Mouse (Mus musculus): ENCODE measurements around the gene Sbk3. TPM values are rescaled to one million over a fixed set of nuclear protein-coding genes. Genes with fewer than 3 reads are reported as not detected.

Sbk3 gene
- polyA plus RNA-seq, 1 experiment: 0.02 TPM

DNA sequence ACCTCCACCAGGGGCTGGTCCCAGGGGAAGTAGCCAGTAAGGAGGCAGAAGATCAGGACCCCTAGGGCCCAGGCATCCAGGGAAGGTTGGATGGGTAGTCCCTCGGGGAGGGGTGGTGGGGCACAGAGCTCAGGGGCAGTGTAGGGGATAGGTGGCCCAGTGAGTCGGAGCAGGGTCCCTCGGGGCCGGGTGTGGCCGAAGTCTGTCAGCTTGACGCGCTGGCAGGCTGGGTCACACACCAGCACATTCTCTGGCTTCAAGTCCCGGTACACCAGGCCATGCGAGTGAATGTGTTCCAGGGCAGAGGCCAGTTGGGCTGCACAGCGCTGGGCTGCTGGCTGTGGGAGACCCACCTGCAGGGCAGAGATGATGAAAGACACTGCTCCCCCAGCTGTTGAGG, 13.6 kb downstream of the Sbk3 start:
- H3K4me3 ChIP-seq (ENCODE audit: insufficient read depth, poor library complexity, severe bottlenecking): no peak overlapping the region
- no peak for TF ChIP-seq MYOG (IDR thresholded peaks at IDR 0.05; ENCODE audit: control insufficient read depth, extremely low read depth, insufficient read length)
- TF ChIP-seq CEBPB (IDR thresholded peaks at IDR 0.05; ENCODE audit: low read depth): no peak
- TF ChIP-seq CTCF (IDR thresholded peaks at IDR 0.05; ENCODE audit: control insufficient read depth, insufficient read depth, insufficient read length): no peak
- TF ChIP-seq MAX (IDR thresholded peaks at IDR 0.05): no peak
- no peak for TF ChIP-seq FOSL1 (IDR thresholded peaks at IDR 0.05; ENCODE audit: insufficient read depth, low read length, poor library complexity, severe bottlenecking)
- no peak for TF ChIP-seq USF1 (IDR thresholded peaks at IDR 0.05; ENCODE audit: low read depth)
- TF ChIP-seq MYOD1 (IDR thresholded peaks at IDR 0.05; ENCODE audit: control insufficient read depth, insufficient read length, low read depth): no peak
- H3ac ChIP-seq (ENCODE audit: control insufficient read depth, insufficient read length, low read depth): no peak overlapping the region
- H3K27me3 ChIP-seq (ENCODE audit: control insufficient read depth, insufficient read depth, insufficient read length): peaks cover 9% of the 10 kb centered on the region
- no peaks in the 10 kb centered on the region for H3K79me3 ChIP-seq (ENCODE audit: low read depth)
- no peaks in the 10 kb centered on the region for H3K36me3 ChIP-seq (ENCODE audit: control insufficient read depth, insufficient read depth)
- no peaks in the 10 kb centered on the region for H3K79me2 ChIP-seq (ENCODE audit: control insufficient read depth, insufficient read depth)

DNA sequence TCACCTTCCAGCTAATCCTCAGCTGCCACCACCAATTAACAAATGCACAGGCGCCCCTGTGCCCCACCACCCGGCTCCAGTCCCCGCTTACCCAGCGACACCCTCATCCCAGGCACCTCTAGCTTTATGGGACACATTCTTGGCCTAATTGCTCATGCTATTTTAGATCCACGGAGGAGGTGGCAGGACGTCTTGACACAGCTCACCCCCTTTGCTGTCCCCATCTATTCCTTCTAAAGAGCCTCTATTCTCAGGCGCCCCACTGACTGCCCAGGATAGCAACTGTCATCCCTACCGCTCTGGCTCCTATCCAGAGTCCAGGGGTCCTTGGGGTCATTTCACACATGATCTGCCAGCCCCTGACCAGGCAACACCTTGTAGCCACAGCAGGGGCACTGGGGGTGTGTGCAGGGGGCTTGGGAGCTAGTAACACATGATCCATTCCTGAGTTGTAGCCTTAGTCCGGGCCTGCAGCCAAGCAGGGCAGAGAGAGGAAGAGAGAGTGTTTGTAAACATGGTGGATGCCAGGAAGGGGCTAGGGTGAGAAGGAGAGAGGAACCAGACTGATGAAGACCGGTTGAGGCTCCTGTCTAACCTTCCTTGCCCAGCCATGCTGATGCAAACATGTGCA, 17.0 kb downstream of the Sbk3 start:
- no peak for TF ChIP-seq FOSL1 (IDR thresholded peaks at IDR 0.05; ENCODE audit: insufficient read depth, low read length, poor library complexity, severe bottlenecking)
- no peak for TF ChIP-seq CTCF (IDR thresholded peaks at IDR 0.05; ENCODE audit: control insufficient read depth, insufficient read depth, insufficient read length)
- no peak for TF ChIP-seq MYOG (IDR thresholded peaks at IDR 0.05; ENCODE audit: control insufficient read depth, extremely low read depth, insufficient read length)
- TF ChIP-seq MYOD1 (IDR thresholded peaks at IDR 0.05; ENCODE audit: control insufficient read depth, insufficient read length, low read depth): no peak
- no peak for TF ChIP-seq MAX (IDR thresholded peaks at IDR 0.05)
- TF ChIP-seq CEBPB (IDR thresholded peaks at IDR 0.05; ENCODE audit: low read depth): no peak
- TF ChIP-seq USF1 (IDR thresholded peaks at IDR 0.05; ENCODE audit: low read depth): no peak
- Histone ChIP-seq H3K36me3 (ENCODE audit: control insufficient read depth, insufficient read depth) (no peaks in the 10 kb centered on the region), H3K79me2 (ENCODE audit: control insufficient read depth, insufficient read depth) (no peaks in the 10 kb centered on the region), H3K79me3 (ENCODE audit: low read depth) (no peaks in the 10 kb centered on the region), H3ac (ENCODE audit: control insufficient read depth, insufficient read length, low read depth) (no peak overlapping the region), H3K4me3 (ENCODE audit: insufficient read depth, poor library complexity, severe bottlenecking) (no peak overlapping the region), H3K27me3 (ENCODE audit: control insufficient read depth, insufficient read depth, insufficient read length) (peaks cover 9% of the 10 kb centered on the region)

DNA sequence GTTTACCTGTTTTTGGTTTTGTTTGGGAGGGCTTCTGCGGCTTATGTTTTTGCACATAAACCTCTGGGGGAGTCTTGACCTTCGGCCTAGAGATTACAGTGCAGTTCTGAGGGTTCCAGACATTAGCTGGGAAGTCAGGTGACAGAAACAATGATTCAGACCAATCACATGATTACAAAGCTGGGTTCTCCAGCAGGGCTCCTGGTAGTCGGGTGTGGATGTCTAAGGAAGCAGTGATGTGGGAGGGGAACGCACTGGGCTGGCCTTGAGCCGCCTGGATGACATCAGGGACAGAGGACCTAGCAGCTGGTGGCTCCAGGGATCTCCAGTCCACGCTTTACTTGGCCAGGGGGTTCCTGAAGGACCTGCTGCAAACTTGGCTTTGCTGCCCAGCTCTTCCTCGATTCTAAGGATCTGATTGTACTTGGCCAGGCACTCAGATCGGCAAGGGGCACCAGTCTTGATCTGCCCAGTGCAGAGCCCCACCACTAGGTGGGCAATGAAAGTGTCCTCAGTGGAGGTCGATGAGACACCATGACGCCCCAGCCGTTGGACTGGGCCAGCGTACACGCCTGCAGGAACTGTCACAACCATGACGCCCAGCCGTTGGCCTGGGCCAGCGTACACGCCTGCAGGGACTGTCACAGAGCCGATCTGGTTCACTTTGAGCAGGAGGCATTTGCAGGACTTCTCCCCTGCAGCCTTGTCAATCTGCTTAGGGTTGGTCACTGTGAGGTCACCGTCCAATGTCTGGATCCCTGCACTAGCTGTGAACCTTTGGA, 20.2 kb downstream of the Sbk3 start:
- Histone ChIP-seq H3K36me3 (ENCODE audit: control insufficient read depth, insufficient read depth) (no peaks in the 10 kb centered on the region), H3K27me3 (ENCODE audit: control insufficient read depth, insufficient read depth, insufficient read length) (peaks cover 15% of the 10 kb centered on the region), H3K4me3 (ENCODE audit: insufficient read depth, poor library complexity, severe bottlenecking) (no peak overlapping the region), H3ac (ENCODE audit: control insufficient read depth, insufficient read length, low read depth) (no peak overlapping the region), H3K79me2 (ENCODE audit: control insufficient read depth, insufficient read depth) (no peaks in the 10 kb centered on the region), H3K79me3 (ENCODE audit: low read depth) (no peaks in the 10 kb centered on the region)
- TF ChIP-seq CEBPB (IDR thresholded peaks at IDR 0.05; ENCODE audit: low read depth) (no peak), MYOD1 (IDR thresholded peaks at IDR 0.05; ENCODE audit: control insufficient read depth, insufficient read length, low read depth) (no peak), CTCF (IDR thresholded peaks at IDR 0.05; ENCODE audit: control insufficient read depth, insufficient read depth, insufficient read length) (no peak)

DNA sequence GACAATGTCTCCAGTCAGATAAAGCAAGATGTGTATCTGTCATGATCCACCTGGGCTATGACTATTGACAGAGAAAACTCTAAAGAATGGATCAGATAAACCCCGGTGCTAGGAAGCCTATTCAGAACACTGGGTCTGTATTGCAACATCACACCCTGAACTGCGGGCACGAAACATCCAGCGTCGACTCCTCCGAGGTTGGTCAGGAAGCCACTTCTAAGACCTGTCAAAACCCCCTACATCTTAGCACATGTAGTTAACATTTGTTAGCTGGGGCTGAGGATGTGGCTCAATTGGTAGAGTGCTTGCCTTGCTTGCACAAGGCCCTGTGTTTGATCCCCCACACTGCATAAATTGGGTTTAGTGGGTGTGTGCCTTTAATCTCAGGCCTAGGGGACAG, 22.6 kb downstream of the Sbk3 start:
- no peak overlapping the region for H3ac ChIP-seq (ENCODE audit: control insufficient read depth, insufficient read length, low read depth)
- H3K79me3 ChIP-seq (ENCODE audit: low read depth): no peaks in the 10 kb centered on the region
- H3K4me3 ChIP-seq (ENCODE audit: insufficient read depth, poor library complexity, severe bottlenecking): no peak overlapping the region
- H3K79me2 ChIP-seq (ENCODE audit: control insufficient read depth, insufficient read depth): no peaks in the 10 kb centered on the region
- peaks cover 6% of the 10 kb centered on the region for H3K27me3 ChIP-seq (ENCODE audit: control insufficient read depth, insufficient read depth, insufficient read length)
- no peak for TF ChIP-seq MYOD1 (IDR thresholded peaks at IDR 0.05; ENCODE audit: control insufficient read depth, insufficient read length, low read depth)
- no peak for TF ChIP-seq FOSL1 (IDR thresholded peaks at IDR 0.05; ENCODE audit: insufficient read depth, low read length, poor library complexity, severe bottlenecking)
- TF ChIP-seq MAX (IDR thresholded peaks at IDR 0.05): no peak
- no peaks in the 10 kb centered on the region for H3K36me3 ChIP-seq (ENCODE audit: control insufficient read depth, insufficient read depth)

DNA sequence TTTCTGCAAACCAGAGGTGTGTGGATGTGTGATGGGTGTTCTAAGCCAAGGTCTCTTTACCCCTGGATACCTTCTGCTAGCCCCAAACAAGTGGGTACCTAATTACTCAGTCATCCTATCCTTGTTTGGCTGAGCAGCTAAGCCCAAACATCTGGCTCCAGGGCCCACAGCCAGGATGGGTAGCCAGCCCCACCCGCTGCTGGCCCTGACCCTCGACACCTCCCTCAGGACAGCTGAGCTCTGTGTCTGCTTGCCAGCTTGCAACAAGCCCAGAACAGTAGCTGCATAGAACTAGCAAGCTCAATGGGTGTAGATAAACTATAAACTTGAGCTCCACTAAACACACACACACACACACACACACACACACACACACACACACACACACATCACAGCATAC, 23.1 kb downstream of the Sbk3 start:
- TF ChIP-seq FOSL1 (IDR thresholded peaks at IDR 0.05; ENCODE audit: insufficient read depth, low read length, poor library complexity, severe bottlenecking): no peak
- no peak for TF ChIP-seq USF1 (IDR thresholded peaks at IDR 0.05; ENCODE audit: low read depth)
- no peak for TF ChIP-seq MYOD1 (IDR thresholded peaks at IDR 0.05; ENCODE audit: control insufficient read depth, insufficient read length, low read depth)
- no peak for TF ChIP-seq CEBPB (IDR thresholded peaks at IDR 0.05; ENCODE audit: low read depth)
- TF ChIP-seq MAX (IDR thresholded peaks at IDR 0.05): no peak
- no peak overlapping the region for H3K4me3 ChIP-seq (ENCODE audit: insufficient read depth, poor library complexity, severe bottlenecking)

More for the DNA sequence above, 23.1 kb downstream of the Sbk3 start:
- Histone ChIP-seq H3K79me2 (ENCODE audit: control insufficient read depth, insufficient read depth) (no peaks in the 10 kb centered on the region), H3ac (ENCODE audit: control insufficient read depth, insufficient read length, low read depth) (no peak overlapping the region), H3K36me3 (ENCODE audit: control insufficient read depth, insufficient read depth) (no peaks in the 10 kb centered on the region), H3K27me3 (ENCODE audit: control insufficient read depth, insufficient read depth, insufficient read length) (peaks cover 6% of the 10 kb centered on the region), H3K79me3 (ENCODE audit: low read depth) (no peaks in the 10 kb centered on the region)
